Mouse (Mus musculus) gastrocnemius, postnatal 4 days (tissue): ENCODE data around the gene Ppp3r2. TPM values are rescaled to one million over a fixed set of nuclear protein-coding genes. Genes with fewer than 3 reads are reported as not detected.

ENCODE experiments used
- DNase-seq, 2 experiments: peaks; one replicate each; pipeline ENCODE4 v3.0.0; 2021 to 2022; ENCODE audit warnings: low spot score in 2 of 2, mixed read lengths in 2 of 2
- long read RNA-seq, 2 experiments: library from polyadenylated mRNA; stranded (forward); transcript quantifications; one replicate each; pipeline ENCODE4 v2.0.0; 2021
- total RNA-seq, 2 experiments: library from RNA; stranded (reverse); gene quantifications; 2 replicates each; pipeline ENCODE4 v1.2.3; 2021

Ppp3r2 gene
- total RNA-seq = under 1 TPM in 1 of 2 experiments, not detected in 1; 0.08 TPM
- long read RNA-seq, experiment 1 = 0 reads
- long read RNA-seq, experiment 2 = 0 reads

DNA sequence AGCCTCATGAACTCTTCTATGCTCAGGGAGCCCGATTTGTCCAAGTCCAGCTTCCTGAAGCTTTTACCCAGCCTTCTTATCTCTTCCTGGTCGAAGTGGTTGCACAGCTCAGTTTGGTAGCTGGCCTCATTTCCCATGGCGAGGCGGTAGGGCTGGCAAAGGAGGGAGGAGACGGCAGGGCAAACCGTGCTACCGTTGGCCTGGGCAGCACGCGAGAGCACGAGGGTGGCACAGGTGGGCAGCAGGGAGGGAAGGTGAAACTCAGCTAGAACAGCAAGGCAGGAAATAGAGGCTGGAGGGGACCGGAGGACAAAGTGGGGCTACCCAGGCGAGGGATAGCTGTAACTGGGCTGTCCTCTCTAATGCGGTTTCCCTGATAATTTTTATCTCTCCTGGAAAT lies at the start of gene Ppp3r2:
Ppp3r2 (minus strand) TSS at position 213 of the 400 bp plus-strand sequence.
- DNase-seq = no peak

DNA sequence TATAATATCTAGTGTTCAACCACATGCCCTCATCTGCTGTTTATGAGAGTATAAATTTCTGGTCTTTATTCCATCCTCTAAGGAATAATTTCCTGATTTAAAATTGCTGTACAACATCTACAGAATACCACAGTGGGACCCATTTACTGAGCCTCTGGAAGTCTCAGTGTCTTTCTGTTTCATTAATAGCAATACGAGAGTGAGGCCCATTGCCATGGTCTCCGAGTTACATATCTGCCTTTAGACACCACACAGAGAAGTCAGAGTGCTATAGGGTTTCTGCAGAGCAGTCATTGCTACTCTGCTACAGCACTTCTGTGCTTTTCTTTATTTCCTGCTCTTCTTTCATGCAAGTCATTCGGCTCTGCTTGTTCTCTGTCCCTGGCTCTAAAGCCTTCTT lies 47.5 kb upstream of the Ppp3r2 start:
- no peak for DNase-seq

DNA sequence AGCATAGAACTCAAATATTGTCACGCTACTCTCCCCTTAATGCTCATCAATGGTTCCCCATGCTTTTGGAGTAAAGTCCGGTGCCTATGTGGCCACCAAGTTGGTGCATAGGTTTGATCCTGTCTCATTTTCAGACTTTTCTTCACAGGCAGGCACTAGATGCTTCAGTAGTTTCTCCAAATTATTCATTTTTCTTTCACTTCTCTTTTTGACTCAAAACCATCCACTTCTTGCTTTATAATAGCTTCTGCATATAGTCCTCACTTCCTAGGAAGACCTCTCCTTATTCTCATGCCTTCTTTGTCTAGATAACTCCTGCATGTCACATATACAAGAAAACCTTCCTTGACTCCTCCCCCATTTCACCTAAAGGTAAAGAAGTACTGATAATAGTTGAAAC lies 42.1 kb upstream of the Ppp3r2 start:
- no peak for DNase-seq

DNA sequence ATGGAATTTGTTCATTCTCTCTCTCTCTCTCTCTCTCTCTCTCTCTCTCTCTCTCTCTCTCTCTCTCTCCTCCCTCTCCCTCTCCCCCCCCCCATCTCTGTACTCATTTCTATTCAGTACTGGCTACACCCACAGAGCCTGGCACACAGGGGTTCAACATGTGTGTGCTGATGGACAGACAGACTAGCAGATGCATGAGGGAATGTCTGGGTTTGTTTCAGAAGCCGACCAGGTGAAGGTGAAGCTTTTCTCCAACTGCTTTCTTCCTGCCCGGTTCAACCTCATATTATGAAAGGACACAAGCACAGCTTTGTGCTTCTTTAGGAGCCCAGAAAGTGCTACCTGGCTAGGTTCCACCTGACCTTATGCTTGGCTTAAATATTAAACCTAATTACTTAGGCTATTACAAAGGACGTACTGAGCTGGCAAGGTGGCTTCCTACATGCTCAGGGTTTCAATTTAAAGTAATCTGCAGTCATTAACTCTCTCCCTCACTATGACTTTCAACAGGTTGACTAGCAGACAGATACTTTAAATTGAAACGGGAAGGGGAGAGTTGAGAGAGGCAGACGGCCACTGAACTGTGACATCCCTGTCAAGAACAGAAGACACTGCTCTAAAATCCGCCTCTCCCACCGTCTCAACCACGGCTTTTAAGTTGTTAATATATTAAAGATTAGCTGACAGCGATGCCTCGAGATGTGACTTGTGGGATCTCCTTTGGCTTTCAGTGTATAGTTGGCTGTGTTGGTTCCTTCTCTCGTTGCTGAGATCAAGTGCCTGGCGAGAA lies 9.8 kb upstream of the Ppp3r2 start:
- no peak for DNase-seq

DNA sequence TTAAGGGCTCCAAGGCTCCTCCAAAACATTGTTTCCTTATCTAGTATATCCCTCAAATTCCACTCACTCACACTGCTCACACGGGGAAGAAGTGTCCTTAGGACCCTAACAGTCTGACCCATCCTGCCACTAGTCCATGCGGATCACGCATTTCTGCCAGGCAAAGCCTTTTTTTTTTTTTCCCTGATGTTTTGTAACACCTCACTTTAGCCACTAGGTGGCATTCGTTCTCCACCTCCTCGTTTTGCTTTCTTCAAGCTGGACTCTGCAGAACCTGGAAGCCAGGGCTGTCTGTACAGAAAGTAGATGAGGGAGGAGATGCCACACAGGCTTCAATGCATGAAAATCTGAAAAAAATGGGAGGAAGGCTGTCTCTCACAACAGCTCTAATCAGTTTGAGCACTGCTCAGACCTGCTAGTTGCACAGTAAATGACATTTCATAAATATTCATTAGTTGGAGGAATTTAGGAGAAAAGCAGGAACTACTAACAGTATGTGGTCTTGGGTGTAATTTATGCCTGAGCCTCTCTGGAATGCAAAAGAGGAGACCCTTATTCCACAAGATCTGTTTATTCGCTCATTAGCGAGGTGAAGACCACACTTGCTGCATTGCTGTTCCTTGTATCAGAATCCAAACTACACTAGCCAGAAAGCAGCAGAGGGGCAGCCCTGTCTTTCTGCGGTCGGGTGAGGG lies 6.9 kb upstream of the Ppp3r2 start:
- DNase-seq = peak in 1 of 2 experiments; percentile 32

DNA sequence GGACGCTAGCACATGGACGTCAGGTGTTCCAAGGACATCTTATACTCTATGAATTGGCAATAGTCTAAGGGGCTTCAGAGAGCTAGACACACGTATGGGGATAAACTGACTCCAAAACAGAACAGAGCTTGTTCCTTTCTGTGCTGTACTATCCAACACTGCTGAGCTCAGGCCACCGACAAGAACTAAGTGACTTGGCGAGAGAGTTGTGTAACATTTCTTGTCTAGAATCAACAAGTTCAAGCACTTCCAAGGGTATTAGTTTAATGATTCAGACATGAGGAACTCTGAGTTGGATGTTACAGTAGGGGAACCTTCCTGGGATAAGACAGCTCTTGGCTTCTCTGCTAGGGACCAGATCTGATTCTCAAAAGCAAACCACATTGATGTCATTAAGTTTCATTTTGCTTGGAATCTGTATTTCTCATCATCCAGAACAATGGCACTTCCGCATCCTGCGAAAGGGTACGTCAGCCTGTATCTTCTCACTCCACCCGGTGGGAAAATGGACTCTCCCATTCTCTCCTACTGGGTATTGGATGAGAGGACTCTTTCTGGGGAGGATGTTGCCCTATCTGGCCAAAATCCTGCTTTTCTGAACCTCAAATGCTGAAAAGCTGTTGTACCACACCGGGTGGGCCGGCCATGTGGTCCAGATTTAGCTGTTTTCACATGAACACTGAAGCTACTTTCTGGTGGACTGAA lies 1.5 kb downstream of the Ppp3r2 start:
- DNase-seq = no peak

DNA sequence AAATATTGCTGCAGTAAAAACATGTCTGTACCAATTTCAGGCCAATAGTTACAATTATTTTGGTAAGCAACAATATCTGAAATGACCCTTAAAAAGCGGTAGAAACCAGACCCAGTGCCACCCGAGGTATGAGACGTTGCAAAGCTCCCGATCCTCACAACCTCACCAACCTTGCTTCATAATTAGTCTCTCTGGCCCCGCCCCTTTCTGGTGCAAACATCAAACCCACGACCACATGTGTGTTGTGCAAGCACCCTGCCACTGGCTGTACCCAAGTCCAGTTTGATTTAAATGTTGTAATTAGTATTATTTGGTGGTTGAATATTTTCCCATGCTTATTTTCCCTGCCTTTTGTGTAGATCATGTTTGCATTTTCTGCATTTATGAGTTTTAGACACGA lies 5.0 kb downstream of the Ppp3r2 start:
- no peak for DNase-seq

DNA sequence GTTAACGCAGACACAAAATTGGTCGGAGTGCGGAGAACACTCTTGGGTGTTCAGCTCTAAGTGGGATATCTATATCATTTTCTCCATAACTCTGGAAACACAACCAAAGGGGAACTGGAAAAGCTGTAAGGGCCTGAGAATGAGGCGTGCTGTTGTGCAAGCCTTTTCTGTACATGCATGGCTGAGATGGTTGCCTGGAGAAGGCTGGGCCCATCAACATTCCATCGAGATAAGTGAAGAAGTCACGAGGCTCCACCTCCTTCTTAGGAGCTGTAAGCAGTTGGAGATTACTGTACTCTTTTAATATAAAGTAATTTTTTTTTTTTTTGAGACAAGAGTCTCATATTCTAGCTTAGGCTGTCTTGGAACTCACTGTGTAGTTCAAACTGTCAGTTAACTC lies 5.8 kb downstream of the Ppp3r2 start:
- DNase-seq = no peak

DNA sequence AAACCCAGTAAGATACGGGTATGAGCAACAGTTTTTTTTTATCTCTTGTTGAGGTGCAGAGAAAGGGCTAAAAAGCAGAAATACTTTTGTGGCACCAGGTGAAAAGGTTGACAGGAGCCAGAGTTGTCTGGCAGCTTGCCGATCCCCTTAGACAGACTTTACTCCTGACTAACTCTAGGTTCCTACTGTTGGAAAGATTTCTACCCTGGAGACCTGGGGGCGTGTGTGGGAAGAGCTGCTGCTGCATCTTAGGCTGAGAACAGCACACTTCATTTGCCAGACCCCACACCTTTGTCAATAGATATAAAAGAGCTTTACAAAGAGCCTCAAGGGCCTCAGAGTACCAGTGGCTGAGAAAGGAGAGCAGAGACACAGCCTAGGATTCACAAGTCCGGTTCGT lies 17.0 kb downstream of the Ppp3r2 start:
- no peak for DNase-seq

DNA sequence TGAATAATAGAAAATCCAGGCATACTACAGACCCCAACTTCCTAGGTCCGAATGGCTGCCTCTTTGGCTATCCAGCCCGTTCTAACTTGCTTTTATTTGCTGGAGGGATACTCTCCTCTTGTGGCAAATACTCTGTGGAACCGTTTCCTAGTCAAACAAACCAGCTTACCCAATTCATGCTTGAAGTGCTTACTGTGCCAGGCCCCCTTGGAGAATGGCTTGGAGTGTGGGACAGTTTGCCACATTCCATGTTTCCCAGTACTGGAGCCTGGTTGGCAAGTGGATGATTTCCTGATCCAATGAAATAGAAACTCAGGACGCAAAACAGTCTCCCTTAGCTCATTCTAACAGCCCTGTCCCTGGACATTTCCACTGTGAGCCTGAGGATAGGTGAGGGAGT lies 19.6 kb downstream of the Ppp3r2 start:
- DNase-seq = no peak

DNA sequence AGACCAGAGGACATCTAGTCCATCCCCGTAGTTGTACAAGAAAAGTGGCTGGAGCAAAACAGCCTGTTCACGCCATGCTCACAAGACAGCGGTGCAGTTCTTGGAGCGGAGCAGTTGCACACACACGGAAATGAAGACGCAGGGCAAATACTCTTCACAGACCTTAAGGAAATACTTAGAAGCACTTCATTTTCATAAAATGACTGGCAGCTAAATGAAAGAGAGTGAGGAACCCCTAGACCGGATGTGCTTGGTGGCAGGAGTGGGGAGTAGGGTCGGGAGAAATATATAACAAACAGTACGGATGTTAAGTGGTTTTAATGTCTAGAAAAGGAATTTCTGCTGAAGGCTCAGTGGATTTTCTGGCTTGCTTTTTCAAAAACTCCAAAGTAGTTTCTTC lies 20.2 kb downstream of the Ppp3r2 start:
- no peak for DNase-seq

DNA sequence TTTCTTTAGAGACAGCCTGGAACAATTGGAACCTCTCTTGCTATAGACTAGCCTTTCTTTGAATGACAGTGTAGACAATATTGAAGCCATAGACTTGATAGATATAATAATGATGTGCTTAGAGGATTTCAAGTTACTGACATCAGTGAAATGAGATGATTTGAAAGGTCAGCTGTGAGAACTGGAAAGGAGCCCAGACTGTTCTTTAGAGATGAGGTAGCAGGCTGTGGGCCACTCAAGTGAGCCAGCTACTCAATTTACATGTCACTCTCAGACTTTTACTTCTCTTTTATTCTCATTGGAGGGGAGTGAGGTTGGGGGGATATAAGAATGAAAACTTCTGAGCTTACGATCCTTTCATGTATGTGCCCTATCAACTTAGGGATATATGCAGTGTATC lies 22.4 kb downstream of the Ppp3r2 start:
- no peak for DNase-seq

DNA sequence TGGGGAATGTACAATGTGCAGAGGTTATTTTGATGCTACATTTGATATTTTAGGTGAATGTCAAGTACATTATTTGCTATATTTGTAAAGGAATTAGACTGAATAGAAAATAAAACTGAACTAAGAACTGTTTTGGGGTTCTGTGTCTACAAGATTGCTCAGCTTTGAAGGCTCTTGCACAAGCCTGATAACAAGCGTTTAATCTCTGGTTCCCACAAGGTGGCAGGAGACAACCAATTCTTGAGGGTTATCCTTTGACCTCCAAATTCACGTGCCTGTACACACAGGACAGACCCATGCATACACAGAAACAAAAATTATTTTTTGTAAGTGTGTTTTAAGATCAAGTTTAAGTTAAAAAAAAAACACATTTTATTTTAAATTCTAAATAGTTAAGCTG lies 41.9 kb downstream of the Ppp3r2 start:
- no peak for DNase-seq

DNA sequence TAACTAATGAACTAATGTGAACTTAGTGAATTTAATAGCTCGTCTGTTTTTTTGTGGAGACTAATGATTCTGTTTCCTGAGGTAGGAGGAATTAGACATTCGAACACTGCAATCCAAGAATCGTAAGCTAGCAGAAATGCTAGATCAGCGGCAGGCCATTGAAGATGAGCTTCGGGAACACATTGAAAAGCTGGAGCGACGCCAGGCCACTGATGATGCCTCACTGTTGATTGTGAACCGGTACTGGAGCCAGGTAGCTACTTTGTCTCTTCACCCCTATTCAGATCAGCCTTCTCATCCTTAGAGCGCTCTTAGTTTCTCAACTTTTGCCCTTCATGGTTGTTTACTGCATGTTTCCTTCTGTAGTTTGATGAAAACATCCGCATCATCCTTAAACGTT lies 44.0 kb downstream of the Ppp3r2 start:
- DNase-seq = no peak

DNA sequence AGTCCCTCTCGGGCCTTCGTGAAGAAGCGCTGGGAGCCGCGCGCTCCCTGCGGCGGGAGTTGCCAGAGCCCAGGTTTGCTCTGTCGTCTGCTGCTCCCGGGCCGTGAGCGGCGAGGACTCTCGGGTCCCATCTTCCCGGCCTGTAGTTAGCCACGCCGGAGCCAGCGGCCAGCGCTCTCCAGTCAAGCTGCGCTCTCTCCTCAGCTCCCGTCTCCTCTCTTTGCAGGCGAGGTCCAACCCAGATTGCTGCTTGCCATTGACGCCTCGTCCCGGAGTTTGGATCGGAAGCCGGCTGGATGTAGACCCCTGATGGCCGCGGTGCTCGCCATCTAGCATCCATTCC lies 49.7 kb downstream of the Ppp3r2 start:
- no peak for DNase-seq

DNA sequence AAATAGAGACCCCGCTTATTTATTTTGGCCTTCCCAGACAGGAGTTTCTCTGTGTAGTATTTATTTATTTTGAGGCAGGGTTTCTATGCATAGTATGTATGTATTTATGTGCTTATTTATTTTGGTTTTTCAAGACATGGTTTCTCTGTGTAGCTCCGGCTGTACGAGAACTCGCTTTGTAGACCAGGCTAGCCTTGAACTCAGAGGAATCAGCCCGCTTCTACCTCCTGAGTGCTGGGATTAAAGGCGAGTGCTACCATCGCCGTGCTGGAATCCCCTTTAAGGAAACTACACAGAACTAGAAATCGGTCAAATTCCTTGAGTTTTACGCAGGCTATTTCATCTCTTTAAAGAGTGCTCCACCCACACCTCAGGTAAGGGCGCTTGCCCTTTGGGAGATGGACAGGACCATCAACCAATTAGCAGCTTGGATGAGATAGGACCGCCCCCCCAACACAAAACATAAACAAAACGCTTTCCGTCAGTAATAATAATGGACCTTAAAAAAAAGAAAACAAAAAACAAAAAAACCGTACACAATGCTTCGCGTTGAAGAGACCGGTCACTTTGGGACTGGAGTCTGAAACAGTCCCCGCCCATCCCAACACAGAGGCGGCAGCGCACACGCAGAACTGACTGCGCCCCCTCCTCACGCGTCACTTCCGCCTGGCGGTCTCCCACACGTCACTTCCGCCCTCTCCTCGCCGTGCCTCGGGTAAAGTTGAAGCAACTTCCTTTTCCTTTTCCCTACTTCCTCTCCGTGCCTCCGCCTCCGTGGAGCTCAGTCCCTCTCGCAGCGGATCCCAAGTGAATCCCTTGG lies 50.3 kb downstream of the Ppp3r2 start, which contains the start of gene Rnf20:
Rnf20 (plus strand) TSS at position 688 of the 820 bp plus-strand sequence.
- peak; percentile 89 to 95 for DNase-seq

DNA sequence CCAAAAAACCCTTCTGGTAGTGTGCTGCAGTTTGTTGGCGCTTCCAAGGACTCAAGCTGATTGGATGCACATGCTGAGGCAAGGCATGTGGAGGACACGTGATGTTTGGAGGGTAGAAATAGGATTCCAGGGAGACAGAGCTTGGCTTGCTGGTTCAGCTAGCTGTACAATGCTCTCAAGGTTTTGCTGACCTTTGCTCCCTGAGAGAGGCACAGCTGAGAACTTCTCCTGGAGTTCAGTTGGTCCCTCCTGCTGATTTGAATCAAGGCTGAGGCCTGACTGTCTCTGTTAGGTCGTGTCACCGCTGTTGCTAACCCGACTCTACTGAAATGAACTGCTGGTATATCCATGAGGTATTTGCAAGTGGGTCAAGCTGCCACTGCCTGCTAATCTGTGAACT lies 52.9 kb downstream of the Ppp3r2 start:
- DNase-seq = no peak
